Mouse (Mus musculus) Patski (cell line): ENCODE measurements around the gene Tusc2. TPM values are rescaled to one million over a fixed set of nuclear protein-coding genes. Genes with fewer than 3 reads are reported as not detected.

Experiments used
- ATAC-seq: fragments of 100-300 bp; one replicate; pipeline ENCODE4 v1.8.0; 2021
- CTCF ChIA-PET: fragments of 350-600 bp; sonication (Branson Sonifier 250); formaldehyde crosslinking; loops from one replicate; lab custom pipeline; 2022; ENCODE audit warnings: inconsistent platforms; lab: Charles Lee
- POLR2A ChIA-PET: fragments of 350-600 bp; sonication (Branson Sonifier 250); formaldehyde crosslinking; loops from one replicate; lab custom pipeline; 2022; ENCODE audit warnings: antibody characterized with exemption, inconsistent platforms; lab: Charles Lee
- DNase-seq: peaks from one replicate; pipeline ENCODE4 v3.0.0-alpha.2; 2011; ENCODE audit warnings: low read depth, low spot score
- H3K27me3 ChIP-seq: fragments of 371-371 bp; one replicate; pipeline ENCODE4 v1.5.1; 2021
- CTCF ChIP-seq: fragments of 100-300 bp; IDR thresholded peaks from one replicate; pipeline ENCODE4 v1.5.1; 2021
- in situ Hi-C: fragments of 300-500 bp; cut with MboI; formaldehyde crosslinking; loops from 3 replicates; pipeline ENCODE4 v1.11.1; 2018; ENCODE audit warnings: low pct_unique_long_range_greater_than_20kb, mixed read lengths
- polyA plus RNA-seq: library from polyadenylated mRNA; unstranded; gene quantifications from one replicate; pipeline ENCODE4 v1.2.3, GENCODE M21; 2021

The Tusc2 gene
- polyA plus RNA-seq, 1 experiment from 2014 or later: 30.1 TPM

GRCm38 (mm10) chr9:107615035-107615434 lies 52.0 kb downstream of the Tusc2 start:
- no peak for TF ChIP-seq CTCF
- ATAC-seq: no peak
- ChIA-PET POLR2A (no interaction called here), CTCF (interaction anchor here (1.6 to 3.6 kb wide), 2 partner anchors 11 to 30 kb away, joined by 7 to 14 read pairs; no protein-coding TSS in a partner anchor)
- no peak for DNase-seq
- H3K27me3 ChIP-seq: no peaks in the 10 kb centered on the region
- in situ Hi-C loops: no loop called here

Other genes starting within 250 kb of the Tusc2 start
- 19.2 TPM for gene Hemk1, start 224.9 kb upstream of the Tusc2 start, polyA plus RNA-seq
- gene 6430571L13Rik, start 222.7 kb upstream of the Tusc2 start, polyA plus RNA-seq: 1.2 TPM
- gene Cacna2d2, start 163.6 kb upstream of the Tusc2 start, polyA plus RNA-seq: 0.01 TPM
- gene Tmem115, start 29.3 kb upstream of the Tusc2 start, polyA plus RNA-seq: 41.1 TPM
- gene Cyb561d2, start 21.1 kb upstream of the Tusc2 start, polyA plus RNA-seq: 26.2 TPM
- 32.0 TPM for gene Nprl2, start 21.0 kb upstream of the Tusc2 start, polyA plus RNA-seq
- 7.3 TPM for gene Zmynd10, start 16.0 kb upstream of the Tusc2 start, polyA plus RNA-seq
- 51.8 TPM for gene Rassf1, start 11.7 kb upstream of the Tusc2 start, polyA plus RNA-seq
- gene Hyal2, start 4.7 kb downstream of the Tusc2 start, polyA plus RNA-seq: 34.4 TPM
- 1.2 TPM for gene Hyal1, start 13.7 kb downstream of the Tusc2 start, polyA plus RNA-seq
- gene Naa80, start 15.6 kb downstream of the Tusc2 start, polyA plus RNA-seq: 11.3 TPM
- gene Hyal3, start 17.6 kb downstream of the Tusc2 start, polyA plus RNA-seq: 1.1 TPM
- 19.1 TPM for gene Ifrd2, start 24.4 kb downstream of the Tusc2 start, polyA plus RNA-seq
- gene Sema3b, start 46.0 kb downstream of the Tusc2 start, polyA plus RNA-seq: 39.1 TPM
- 592 TPM for gene Gnai2, start 72.1 kb downstream of the Tusc2 start, polyA plus RNA-seq
- 0.13 TPM for gene Slc38a3, start 106.3 kb downstream of the Tusc2 start, polyA plus RNA-seq
- 2.2 TPM for gene Gnat1, start 116.5 kb downstream of the Tusc2 start, polyA plus RNA-seq
- 272 TPM for gene Sema3f, start 147.2 kb downstream of the Tusc2 start, polyA plus RNA-seq
- 113 TPM for gene Rbm5, start 207.7 kb downstream of the Tusc2 start, polyA plus RNA-seq